Mouse (Mus musculus): ENCODE data around the gene Gss.
"Not testable (repeated sequence)": the region's sequence is repeated elsewhere in the genome, so short reads cannot be mapped to it uniquely, and the experiment has no call there.

Gene Gss

DNA sequence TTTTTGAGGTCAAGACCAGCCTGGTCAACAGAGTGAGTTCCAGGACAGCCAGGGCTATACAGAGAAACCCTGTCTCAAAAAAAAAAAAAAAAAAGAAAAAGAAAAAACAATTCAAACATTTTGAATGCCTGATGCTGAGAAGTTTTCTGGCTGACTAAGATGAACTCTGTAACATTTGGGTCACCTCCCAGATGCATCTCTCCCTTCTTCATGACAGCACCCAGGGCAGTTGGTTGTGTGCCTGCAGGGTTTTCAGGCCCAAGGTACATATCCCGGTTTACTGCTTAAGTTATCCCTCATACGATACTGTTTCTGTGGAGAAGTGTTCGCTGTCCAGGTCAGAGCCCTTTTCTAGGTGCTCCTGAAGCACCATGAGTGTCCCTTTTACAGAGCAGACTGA lies 12.3 kb downstream of the Gss start:
- in situ Hi-C loops (cut with MboI, MseI) = loop anchor here (10.0 kb wide), 1 partner anchor 66 kb away; the partner anchor contains the start of genes Acss2 and Ggt7

DNA sequence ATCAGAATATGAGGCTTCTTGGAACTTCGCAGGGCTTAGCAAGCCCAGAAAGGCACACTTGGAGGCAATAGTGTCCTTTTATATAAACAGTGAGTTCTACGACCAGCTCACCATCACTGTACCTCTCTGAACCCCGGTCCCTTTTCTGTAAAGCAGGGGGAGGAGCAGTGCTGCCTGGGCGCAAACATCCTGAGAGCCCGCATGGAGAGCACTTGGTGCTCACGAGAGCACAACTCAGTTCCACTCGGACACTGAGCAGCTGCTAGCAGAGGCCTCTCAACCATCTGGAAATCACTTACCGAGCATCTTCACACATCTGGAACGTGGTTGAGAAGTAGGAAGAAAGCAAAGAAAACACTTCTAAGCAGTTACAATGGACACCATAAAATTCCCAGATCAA lies 16.0 kb downstream of the Gss start:
- in situ Hi-C loops (cut with MboI, MseI) = no loop called here

DNA sequence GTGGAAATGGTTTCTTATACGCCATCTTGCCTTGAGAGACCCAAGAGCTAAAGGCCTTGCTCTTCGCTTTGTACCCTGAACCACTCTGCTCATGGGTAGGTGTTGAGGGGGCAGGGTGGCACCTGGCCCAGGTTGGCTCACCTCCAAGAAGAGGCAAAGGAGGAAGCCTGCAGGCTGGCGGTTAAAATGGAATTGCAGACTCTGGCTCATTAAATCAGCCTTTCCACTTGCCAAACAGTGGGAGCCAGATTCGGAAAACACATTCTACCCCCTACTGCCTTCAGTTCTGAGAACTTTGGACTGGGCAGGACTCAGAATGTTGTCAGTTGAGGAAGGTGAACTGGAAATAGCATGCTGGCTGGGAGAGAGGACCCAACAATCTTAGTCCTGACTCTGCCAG lies 17.9 kb downstream of the Gss start:
- in situ Hi-C loops (cut with MboI, MseI) = no loop called here

DNA sequence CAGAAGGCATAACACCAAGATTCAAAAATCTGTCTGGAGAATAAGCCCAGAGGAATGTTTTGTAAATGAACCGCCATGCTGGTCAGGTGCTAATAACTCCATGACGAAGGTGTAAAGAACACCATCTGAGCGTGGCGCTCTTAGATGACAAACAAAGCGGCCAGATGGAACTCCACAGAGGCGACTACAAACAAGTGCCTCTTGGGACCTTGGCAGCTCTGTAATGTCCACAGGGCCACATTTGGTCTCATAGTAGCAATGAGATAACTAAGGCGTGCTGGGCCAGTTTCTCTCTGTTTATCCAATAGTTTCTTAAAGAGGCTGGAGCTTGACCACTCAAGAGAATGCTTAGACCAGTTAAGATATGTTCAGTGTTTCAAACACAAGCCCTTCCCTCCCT lies 18.6 kb downstream of the Gss start:
- in situ Hi-C loops (cut with MboI, MseI) = no loop called here

DNA sequence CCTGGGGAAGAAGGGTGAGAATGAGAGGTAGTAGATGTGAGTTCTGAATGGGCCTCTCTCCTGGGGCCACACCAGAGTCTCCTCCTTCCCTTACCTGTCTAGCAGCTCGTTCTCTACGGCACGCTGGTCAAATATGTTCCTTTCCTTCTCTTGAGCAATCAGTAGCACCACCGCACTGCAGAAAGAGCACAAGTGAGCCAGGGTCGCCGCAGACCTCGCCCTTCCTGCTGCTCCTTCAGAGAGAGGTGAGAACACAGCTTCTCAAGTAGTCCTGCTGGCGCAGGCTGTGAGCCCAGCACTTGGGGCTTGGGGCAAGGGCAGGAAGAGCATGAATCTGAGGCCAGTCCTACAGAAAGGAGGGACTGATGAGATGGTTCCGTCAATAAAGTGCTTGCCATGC lies 19.6 kb downstream of the Gss start:
- in situ Hi-C loops (cut with MboI, MseI) = no loop called here

DNA sequence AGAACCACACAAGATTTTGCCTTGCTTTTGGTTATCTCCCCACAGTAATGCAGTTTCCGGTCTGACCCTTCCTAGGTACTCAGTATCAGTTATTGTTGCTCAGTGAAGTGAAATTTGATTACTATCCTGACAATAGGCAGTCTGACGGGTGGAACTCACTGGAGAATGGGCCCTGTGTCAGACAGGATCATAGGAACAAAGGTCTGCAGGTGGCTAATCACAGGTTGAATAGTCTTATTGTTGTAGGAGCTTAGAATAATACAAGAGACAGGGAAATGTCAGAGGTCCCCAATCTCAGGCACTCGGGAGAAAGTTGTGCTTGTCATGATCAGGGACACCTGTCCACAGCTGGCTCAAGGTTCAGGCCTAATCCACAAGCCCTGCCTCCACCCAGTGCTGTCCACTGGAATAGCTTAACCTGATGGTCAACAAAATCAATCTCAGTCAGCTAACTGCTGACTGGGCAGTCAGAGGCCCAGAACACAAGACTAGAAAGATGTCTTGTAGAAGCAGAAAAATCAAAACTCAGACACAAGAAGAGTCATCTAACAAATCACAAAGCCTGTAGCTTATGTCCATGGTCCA lies 23.3 kb downstream of the Gss start:
- in situ Hi-C loops (cut with MboI, MseI) = no loop called here

DNA sequence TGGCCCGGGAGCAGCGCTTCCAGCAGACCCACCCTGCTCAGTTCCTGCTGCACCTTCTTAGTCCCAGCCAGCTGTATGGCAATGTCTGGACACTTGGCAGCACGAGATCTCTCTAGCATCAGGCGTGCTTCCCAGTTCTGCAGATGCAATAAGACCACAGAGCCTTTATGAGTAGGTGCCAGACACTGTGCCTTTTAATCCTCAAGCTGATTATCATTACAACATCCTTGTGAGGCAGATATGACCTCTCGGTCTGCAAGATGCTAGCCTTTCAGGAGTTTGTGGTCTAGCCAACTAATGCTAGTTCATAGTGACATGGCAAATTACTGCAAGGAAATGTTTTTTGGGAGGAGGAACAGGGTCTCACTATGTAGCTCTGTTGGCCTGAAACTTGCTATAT lies 24.9 kb downstream of the Gss start:
- in situ Hi-C loops (cut with MboI, MseI) = no loop called here

DNA sequence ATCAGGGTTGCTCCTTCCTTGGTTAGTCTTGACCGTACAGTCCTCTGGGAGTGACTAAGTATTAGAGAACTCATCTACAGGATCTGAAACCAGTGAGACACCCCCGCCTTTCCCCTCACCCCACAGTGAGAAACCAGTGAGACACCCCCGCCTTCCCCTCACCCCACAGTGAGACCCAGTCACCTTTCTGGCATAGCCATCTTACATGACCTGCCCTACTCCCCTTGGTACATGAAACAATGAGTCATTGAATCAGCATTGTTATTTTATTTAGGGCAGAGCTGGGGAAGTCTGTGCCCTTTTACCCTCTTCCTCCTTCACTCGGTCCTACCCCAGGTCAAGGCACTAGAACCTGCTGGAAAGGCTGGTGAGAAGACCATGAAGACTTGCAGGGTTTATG lies 29.7 kb downstream of the Gss start:
- in situ Hi-C loops (cut with MboI, MseI) = no loop called here

DNA sequence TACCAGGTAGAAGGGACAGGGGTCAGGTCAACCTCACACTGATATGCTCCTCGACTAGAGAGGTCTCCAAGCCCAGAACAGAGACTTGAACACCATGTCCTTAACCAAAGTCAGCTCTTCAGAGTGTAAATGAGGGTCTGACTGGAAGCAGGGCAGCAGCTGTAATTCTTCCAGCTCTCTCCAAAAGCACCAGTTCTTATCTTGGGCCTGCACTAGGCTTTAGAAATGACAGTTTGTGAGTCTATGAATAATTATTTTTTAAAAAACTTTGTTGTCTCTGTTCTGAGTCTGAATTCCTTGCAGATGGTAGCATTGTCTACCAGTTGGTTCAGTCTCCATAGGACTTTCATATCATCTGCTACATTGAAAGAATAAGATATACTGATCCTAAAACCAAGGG lies 30.4 kb downstream of the Gss start:
- in situ Hi-C loops (cut with MboI, MseI) = no loop called here

DNA sequence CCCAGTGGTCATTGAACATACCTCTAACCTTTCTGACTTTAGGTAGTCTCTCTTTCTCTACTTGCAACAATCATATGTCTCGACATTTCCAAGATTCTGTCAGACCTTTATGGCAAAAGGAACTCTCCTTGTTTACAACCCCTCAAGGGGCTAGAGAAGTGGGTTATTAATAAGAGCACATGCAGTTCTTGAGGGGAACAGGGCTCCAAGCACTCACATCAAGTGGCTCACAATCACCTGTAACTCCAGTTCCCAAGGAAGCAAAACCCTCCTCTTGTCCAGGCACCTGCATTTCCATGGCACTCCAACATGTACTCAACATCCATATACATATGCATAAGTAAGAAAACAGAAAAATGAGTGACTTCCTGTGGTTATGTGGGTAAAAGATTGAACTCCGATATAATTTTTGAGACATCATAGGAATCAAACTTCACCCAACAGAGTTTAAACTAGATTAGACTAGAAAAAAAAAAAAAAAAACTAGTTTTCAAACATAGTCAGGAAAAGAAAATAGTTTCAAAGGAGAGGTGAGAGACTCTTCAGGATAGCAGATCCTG lies 38.1 kb downstream of the Gss start:
- in situ Hi-C loops (cut with MboI, MseI) = no loop called here

DNA sequence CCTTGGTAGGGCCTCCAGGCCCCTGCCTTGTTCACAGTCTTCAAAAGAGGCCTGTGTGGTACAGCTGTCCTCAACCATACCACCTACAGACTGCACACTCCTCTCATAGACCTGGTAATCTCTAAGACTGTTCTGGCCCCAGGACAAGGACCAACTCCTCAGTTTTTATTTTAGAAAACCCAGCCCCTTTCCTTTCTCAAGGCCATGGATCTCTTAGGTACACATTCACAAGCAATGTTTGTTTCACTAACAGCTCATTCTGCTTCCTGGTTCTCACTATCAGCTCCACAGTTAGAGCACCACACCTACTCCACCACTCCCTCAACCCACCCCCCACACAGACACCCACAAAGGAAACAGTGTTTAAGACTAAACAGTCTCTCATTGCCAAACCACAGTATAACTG lies 39.7 kb downstream of the Gss start:
- in situ Hi-C loops (cut with MboI, MseI) = no loop called here

DNA sequence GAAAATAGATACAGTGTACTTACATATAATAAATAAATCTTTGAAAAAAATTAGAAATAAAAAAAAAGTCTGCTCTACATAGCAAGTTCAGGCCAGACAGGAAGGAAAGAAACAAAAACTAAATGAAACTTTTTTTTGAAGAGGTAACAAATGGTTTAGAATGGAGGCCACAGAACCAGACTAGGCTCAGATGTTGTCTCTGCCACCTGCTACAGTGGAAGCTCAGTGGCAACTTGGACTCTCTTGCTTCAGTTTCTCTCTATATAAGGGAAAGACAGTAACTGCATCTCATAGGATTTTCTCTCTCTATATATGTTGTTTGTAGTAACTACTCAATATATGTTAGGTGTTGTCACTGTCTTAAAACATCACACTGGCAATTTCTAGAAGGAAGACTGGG lies 40.3 kb downstream of the Gss start:
- in situ Hi-C loops (cut with MboI, MseI) = no loop called here

DNA sequence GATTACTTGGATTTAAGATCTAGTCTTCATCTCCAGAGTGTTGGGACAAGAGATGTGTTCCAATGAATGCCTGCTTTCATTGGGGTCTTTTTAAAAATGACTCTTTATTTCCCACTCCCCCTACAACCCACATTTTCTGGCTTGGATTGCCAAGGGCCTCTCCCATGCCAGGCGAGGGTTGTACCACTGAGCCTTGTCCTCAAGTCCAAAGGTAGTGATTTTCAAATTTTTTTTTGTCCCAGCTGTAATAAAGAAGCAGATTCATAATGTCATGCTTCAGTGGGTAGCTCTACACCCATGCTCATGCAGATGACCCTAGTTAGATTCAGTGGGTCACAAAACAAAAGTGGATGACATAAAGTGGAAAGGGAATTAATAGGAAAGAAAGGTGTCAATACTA lies 45.7 kb downstream of the Gss start:
- in situ Hi-C loops (cut with MboI, MseI) = no loop called here

DNA sequence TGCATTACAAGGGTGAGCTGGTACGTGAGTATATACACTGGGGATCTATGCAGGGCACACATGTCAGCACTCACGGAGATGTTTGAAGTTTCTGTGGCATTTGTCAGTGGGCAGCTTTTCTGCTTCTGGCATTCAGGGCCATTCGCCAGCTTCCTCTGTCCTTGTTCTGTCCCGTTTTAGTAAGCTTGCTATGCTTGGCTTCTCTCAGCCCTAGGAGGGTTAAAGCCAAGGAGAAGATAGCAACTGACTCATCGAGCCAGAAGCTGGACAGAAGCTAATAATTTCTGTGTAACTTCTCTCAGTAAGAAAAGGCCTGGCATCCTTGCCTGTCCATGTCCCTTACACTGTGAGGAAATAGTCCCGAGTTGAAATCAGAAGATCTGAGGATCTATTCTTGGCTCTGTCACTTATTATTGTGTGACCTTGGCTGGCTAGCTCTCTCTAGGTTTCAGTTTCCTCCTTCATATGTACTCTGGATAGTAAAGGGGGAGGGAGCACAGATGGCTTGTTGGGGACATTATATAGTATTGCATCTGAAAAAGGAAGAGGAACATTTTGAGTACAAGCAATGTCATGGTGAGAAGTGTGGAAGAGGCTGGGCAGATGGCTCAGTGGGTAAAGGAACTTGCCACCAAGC lies 51.7 kb downstream of the Gss start:
- in situ Hi-C loops (cut with MboI, MseI) = no loop called here

DNA sequence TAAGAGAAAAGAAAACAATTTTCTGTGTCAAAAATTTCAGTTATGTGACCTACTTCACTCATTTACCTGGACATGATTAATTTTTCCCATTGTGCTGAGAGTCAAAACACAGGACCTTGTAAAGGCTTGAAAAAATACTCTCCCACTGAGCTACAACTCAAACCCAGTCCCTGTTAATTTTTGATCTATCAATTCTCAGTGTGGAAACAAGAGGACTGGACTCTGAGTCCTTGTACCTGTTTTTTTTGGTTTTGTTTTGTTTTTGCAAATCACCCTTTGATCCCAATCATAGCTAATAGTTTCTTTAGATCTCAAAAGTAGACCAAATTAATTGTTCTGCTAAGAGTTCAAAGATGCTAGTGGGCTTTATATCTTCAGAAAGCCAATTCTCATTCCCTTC lies 52.9 kb downstream of the Gss start:
- in situ Hi-C loops (cut with MboI, MseI) = no loop called here

DNA sequence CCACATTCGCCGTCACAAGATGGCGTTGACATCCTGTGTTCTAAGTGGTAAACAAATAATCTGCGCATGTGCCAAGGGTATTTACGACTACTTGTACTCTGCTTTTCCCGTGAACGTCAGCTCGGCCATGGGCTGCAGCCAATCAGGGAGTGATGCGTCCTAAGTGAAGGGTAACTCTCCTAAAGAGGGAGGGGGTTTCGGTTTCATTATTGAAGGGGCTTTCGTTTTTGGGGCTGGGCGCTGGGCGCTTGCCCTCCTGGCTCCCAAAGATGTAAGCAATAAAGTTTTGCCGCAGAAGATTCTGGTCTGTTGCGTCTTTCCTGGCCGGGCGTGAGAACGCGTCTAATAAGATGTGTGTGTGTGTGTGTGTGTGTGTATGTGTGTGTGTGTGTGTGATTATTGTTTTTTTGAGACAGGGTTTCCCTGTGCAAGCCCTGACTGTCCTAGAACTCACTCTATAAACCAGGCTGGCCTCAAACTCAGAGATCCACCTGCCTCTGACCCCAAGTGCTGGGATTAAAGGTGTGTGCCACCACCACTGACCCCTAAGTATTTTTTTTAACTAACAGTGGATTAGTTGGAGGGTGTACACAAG lies 54.0 kb downstream of the Gss start:
- in situ Hi-C loops (cut with MboI, MseI) = not testable (repeated sequence)

DNA sequence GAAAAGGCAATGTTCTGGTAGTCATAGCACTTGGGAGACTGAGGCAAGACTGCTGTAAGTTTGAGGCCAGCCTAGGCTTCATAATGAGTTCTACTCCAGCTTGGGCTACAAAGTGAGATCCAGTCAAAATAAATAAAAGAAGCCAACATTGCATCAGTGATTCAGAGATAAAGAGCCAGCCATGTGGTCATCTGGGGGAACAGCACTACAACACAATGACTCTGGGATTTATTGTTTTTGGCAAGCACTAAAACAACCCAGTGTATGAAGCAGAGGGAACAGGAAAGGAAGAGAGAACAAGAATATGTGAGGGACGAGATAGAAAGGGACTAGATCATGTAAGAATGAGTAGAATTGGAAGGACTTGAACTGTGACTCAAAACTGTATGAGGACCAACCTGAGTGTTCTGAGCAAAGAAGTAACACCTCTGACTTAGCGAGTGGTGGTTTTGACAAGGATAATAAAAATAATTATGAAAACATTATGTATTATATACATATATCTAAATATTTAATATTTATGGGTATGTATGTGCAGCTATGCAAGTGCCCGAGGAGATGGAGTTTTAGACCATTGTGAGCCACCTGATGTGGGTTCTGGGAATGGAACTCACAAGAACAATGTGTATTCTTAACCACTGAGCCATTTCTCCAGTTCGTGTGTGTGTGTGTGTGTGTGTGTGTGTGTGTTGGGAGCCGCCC lies 54.7 kb downstream of the Gss start:
- in situ Hi-C loops (cut with MboI, MseI) = no loop called here

DNA sequence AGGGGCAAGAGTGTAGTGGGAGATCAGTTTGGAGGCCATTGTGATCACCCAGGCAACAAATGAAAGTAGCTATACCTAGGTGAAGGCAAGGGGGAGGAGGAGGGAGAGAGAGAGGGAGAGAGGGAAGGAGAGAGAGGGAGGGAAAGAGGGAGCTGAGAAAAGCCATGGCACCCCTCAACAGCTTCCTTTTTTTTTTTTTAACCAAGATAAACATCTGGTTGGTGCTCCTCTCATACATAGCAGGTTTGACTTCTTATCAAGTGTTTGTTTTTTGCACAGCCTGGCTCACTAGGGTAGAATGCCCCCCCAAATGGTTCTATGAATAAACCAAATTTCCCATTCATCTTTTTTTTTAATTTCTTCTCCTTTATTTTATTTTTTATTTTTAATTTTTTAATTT lies 56.3 kb downstream of the Gss start:
- in situ Hi-C loops (cut with MboI, MseI) = no loop called here

DNA sequence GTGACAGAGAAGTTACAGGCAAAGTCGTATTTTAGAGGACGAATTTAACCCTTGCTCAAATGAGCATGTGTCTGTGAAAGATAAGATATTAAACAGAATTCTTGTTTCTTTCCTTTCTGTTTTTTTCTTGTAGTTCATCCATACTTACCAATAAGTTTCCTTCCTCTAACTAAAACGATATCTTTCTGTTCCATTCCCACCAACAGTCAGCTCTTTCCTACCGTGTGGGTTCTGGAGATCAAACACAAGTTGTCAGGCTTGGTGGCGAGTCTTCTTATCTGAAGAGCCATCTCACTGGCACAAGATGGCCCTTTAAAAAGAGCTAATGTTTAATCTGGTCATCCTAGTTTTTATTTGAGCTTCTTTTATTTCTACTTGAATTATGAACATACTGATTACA lies 65.2 kb downstream of the Gss start:
- in situ Hi-C loops (cut with MboI, MseI) = no loop called here

DNA sequence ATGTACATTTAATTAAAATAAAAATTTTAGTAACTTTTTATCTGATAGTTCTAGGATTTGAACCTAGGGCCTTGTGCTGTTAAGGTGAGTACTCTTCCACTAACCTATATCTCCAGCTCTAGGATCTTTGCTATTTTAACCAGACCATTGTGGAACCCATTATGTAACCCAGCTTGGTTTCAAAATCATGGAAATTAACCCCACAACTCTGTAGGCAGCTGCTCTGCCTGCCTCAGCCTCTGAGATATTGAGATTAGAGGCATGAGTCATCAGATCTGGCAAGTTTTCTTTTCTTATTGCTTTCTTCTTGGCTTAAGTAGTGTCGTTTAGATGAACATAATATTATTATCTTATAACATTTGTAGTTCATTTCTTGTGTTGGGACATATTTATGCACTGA lies 68.2 kb downstream of the Gss start:
- in situ Hi-C loops (cut with MboI, MseI) = no loop called here

DNA sequence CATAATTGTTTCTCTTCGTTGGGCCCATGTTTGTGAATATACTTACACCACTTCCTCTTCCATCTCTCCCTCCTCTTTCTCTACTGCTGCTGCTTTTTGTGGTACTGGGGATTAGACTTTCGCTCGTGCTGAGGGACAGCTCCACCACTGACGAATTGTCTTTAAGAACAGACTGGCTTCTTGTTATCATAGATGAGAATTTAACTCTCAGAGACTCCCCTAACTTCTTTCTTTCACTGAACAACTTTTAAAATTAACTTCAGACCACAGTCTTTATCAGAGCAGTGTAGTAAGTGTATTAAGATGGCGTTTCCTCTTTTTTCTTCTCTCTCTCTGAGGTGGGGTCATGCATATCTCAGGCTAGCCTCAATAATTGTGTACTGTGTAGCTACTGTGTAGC lies 68.9 kb downstream of the Gss start:
- in situ Hi-C loops (cut with MboI, MseI) = no loop called here

DNA sequence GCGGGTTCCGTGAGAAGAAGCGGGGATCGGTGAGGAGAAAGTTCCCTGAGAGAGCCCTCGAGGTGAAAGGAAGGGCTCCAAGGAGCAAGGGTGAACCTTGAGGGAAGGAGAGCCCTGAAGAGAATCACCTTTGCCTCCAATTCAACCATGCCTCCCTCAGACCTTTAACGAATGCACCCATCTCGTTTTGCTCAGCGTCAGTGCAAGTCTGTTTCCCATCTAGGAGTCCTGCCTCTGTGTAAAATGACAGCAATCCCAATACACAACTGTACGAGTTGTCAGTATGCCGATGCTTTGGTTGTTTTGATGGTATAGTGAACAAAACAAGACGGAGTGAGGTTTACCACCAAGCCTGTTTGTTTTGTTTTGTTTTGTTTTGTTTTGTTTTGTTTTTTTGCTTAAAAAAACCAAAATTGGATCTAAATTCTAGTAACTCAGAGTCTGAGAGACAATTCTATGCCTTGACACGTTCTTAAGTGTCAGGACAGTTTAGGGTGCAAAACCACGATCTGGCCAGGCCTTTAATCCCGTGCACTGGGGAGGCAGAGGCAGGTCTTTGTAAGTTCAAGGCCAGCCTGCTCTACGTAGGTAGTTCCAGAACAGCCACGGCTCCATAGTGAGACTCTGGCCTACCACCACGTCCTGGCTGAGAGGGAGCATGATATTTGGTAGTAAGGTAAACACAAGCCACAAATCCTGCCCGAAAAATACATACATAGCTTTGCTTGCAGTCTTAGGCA lies 73.9 kb downstream of the Gss start:
- in situ Hi-C loops (cut with MboI, MseI) = loop anchor here (10.0 kb wide), 1 partner anchor 66 kb away; no protein-coding TSS in a partner anchor

All from T-helper 2 cell (primary cell).